In the genomic region with DNA sequence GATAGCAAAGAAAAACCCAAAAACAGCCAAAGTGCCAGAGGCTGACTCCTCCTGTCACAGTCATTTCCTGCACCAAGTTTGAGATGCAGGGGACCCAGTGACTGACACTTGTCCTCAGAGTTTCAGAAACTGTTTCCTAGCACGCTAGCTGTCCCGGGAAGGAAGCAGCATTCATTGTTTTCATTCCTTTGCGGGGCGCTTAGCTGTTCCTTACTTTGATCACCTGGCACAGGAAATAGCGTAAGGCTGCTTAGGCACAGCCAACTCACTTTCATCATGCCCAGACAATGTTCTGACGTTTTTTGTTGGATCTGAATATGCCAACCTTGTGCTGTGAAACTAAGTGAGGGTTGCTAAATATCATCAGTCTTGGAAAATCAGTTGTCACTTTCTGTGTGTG, we compare ENCODE assay signal across 24 mouse cellular contexts. TPM values are rescaled to one million over a fixed set of nuclear protein-coding genes. Genes with fewer than 3 reads are reported as not detected.
A peak's percentile ranks its signal among the peaks of the same experiment; 100 is the strongest.
DNase-seq lines count a peak whose midpoint lies in the region; ATAC-seq lines count a peak whose summit lies in the region.
"Had no signal": no experiment of that assay in that cellular context is flagged by ENCODE, and none has a peak within 500 bp of the region (broad histone marks: within the 10 kb centered on the region; RNA-seq: fewer than 3 reads in every experiment).

No protein-coding gene starts in this region.

- no peak overlapping the region for H3K9ac ChIP-seq in heart, embryonic 15.5 days
- H3K9ac ChIP-seq in midbrain, embryonic 15.5 days: no peak overlapping the region
- H3K9ac ChIP-seq: embryonic facial prominence, embryonic 15.5 days; hindbrain, embryonic 13.5 days had no signal

- peaks cover 17% of the 10 kb centered on the region for H3K4me1 ChIP-seq in heart, embryonic 15.5 days (replicated peaks)
- H3K4me1 ChIP-seq in embryonic facial prominence, embryonic 10.5 days: no peaks in the 10 kb centered on the region
- H3K4me1 ChIP-seq in midbrain, embryonic 15.5 days: no peaks in the 10 kb centered on the region
- H3K4me1 ChIP-seq: embryonic facial prominence, embryonic 15.5 days; forebrain, embryonic 10.5 days; hindbrain, embryonic 13.5 days had no signal

- 39% methylated on average over 6 of the region's 6 CpGs for WGBS in heart, embryonic 15.5 days
- WGBS in embryonic facial prominence, embryonic 10.5 days: 59% methylated on average over 6 of the region's 6 CpGs
- WGBS in midbrain, embryonic 15.5 days: 66% methylated on average over 6 of the region's 6 CpGs

- no peaks in the 10 kb centered on the region for H3K36me3 ChIP-seq in heart, embryonic 15.5 days
- H3K36me3 ChIP-seq in embryonic facial prominence, embryonic 10.5 days (replicated peaks): no peaks in the 10 kb centered on the region
- H3K36me3 ChIP-seq in midbrain, embryonic 15.5 days (replicated peaks): no peaks in the 10 kb centered on the region
- H3K36me3 ChIP-seq: embryonic facial prominence, embryonic 15.5 days; forebrain, embryonic 10.5 days; hindbrain, embryonic 13.5 days had no signal

- no peak overlapping the region for H3K4me2 ChIP-seq in heart, embryonic 15.5 days
- no peak overlapping the region for H3K4me2 ChIP-seq in midbrain, embryonic 15.5 days
- H3K4me2 ChIP-seq: embryonic facial prominence, embryonic 15.5 days; hindbrain, embryonic 13.5 days had no signal

- no peak for ATAC-seq in heart, embryonic 15.5 days (replicated peaks; ENCODE audit: insufficient number of reproducible peaks, insufficient read depth, low FRiP score, low read depth)
- no peak for ATAC-seq in midbrain, embryonic 15.5 days (replicated peaks)
- ATAC-seq: forebrain, embryonic 14.5 days; intestine, postnatal 0 days had no signal

- no peak overlapping the region for H3K4me3 ChIP-seq in heart, embryonic 15.5 days
- H3K4me3 ChIP-seq in embryonic facial prominence, embryonic 10.5 days: no peak overlapping the region
- no peak overlapping the region for H3K4me3 ChIP-seq in midbrain, embryonic 15.5 days
- H3K4me3 ChIP-seq: embryonic facial prominence, embryonic 15.5 days; erythroblast, embryonic 14.5 days; forebrain, embryonic 10.5 days; gastrocnemius, adult 2 months; heart, adult 2 months; hindbrain, embryonic 13.5 days had no signal

- no peaks in the 10 kb centered on the region for H3K27me3 ChIP-seq in heart, embryonic 15.5 days
- no peaks in the 10 kb centered on the region for H3K27me3 ChIP-seq in embryonic facial prominence, embryonic 10.5 days (replicated peaks; ENCODE audit: low read depth, poor library complexity, severe bottlenecking)
- H3K27me3 ChIP-seq in midbrain, embryonic 15.5 days (replicated peaks): no peaks in the 10 kb centered on the region
- H3K27me3 ChIP-seq: CH12.LX; embryonic facial prominence, embryonic 15.5 days; hindbrain, embryonic 13.5 days; Patski had no signal

- DNase-seq in heart, adult 11 months: no peak
- peak; percentile 26 for DNase-seq in CD4-positive, CD25-positive, alpha-beta regulatory T cell, adult 2 months (ENCODE audit: low read depth, low spot score)
- peak; percentile 13 for DNase-seq in T-cell, adult 2 months (ENCODE audit: low spot score)
- DNase-seq in naive thymus-derived CD4-positive, alpha-beta T cell, adult 2 months (ENCODE audit: low read depth): peak; percentile 62
- DNase-seq in embryonic facial prominence, embryonic 10.5 days (ENCODE audit: low spot score): no peak
- DNase-seq: adrenal gland, adult 8-10 months; adrenal gland, postnatal 36 days; cerebellum, adult 2 months; cerebellum, postnatal 10 days; gastrocnemius, adult 2 months; gastrocnemius, postnatal 25 days; heart, adult 2 months; kidney, adult 8-10 months had no signal

- peak overlapping the region; percentile 40; the same call in 1 of the 2 replicates for H3K27ac ChIP-seq in heart, embryonic 15.5 days
- H3K27ac ChIP-seq in embryonic facial prominence, embryonic 10.5 days (replicated peaks): no peak overlapping the region
- no peak overlapping the region for H3K27ac ChIP-seq in midbrain, embryonic 15.5 days
- H3K27ac ChIP-seq: embryonic facial prominence, embryonic 15.5 days; forebrain, embryonic 10.5 days; gastrocnemius, adult 2 months; heart, adult 2 months; hindbrain, embryonic 13.5 days had no signal

- H3K9me3 ChIP-seq in heart, embryonic 15.5 days (replicated peaks): no peaks in the 10 kb centered on the region
- no peaks in the 10 kb centered on the region for H3K9me3 ChIP-seq in embryonic facial prominence, embryonic 10.5 days
- no peaks in the 10 kb centered on the region for H3K9me3 ChIP-seq in midbrain, embryonic 15.5 days
- H3K9me3 ChIP-seq: embryonic facial prominence, embryonic 15.5 days; forebrain, embryonic 10.5 days; hindbrain, embryonic 13.5 days had no signal

RNA-seq across cellular contexts. Expression of gene Xcl1, which starts 46.8 kb away (rescaled TPM):
- 0.44 and 1.6 TPM in 2 replicates for polyA plus RNA-seq in heart, embryonic 15.5 days (2015; fragmentation: Nextera tagmentation; extraction: Ambion mirVana)
- not detected in 2 replicates for polyA plus RNA-seq in embryonic facial prominence, embryonic 10.5 days (2016; fragmentation: Nextera tagmentation; extraction: Ambion mirVana)
- not detected in 2 replicates for polyA plus RNA-seq in midbrain, embryonic 15.5 days (2015; fragmentation: Nextera tagmentation; extraction: Ambion mirVana)
- polyA plus RNA-seq: cerebellum, adult 2 months; embryonic facial prominence, embryonic 11.5 days; embryonic facial prominence, embryonic 15.5 days; erythroblast, embryonic 14.5 days; forebrain, embryonic 10.5 days; forebrain, embryonic 14.5 days; hindbrain, embryonic 13.5 days; intestine, postnatal 0 days; Patski had no signal

Comparison
In these comparisons a context has a peak if more than half of its experiments do, and no peak if none do; other contexts are left out.
1. DNase-seq: peak in CD4-positive, CD25-positive, alpha-beta regulatory T cell, adult 2 months (single experiment), T-cell, adult 2 months (single experiment) and naive thymus-derived CD4-positive, alpha-beta T cell, adult 2 months (single experiment); none in heart, adult 11 months (single experiment) and embryonic facial prominence, embryonic 10.5 days (single experiment).